Mouse (Mus musculus) heart, embryonic 10.5 days (tissue): ENCODE results near the gene Pxn. TPM values are rescaled to one million over a fixed set of nuclear protein-coding genes. Genes with fewer than 3 reads are reported as not detected.
A peak's percentile ranks its signal among the peaks of the same experiment; 100 is the strongest.

Experiments
- DNase-seq: peaks from one replicate; pipeline ENCODE4 v3.0.0-alpha.2; 2017; ENCODE audit warnings: low spot score
- H3K27ac ChIP-seq: fragments of 300-500 bp; sonication (generic); 2 replicates; pipeline ENCODE4 v1.5.1; 2016; ENCODE audit warnings: mild to moderate bottlenecking
- H3K27me3 ChIP-seq: fragments of 300-500 bp; sonication (generic); 2 replicates; pipeline ENCODE4 v1.6.1; 2016; ENCODE audit warnings: mild to moderate bottlenecking; ENCODE audit not compliant: poor library complexity, insufficient read depth, severe bottlenecking
- H3K36me3 ChIP-seq: fragments of 300-500 bp; sonication (generic); 2 replicates; pipeline ENCODE4 v1.6.1; 2016; ENCODE audit warnings: mild to moderate bottlenecking, moderate library complexity
- H3K4me1 ChIP-seq: fragments of 300-500 bp; sonication (generic); 2 replicates; pipeline ENCODE4 v1.6.1; 2016; ENCODE audit warnings: mild to moderate bottlenecking
- H3K4me3 ChIP-seq: fragments of 300-500 bp; sonication (generic); 2 replicates; pipeline ENCODE4 v1.5.1; 2016; ENCODE audit warnings: mild to moderate bottlenecking, moderate library complexity
- H3K9me3 ChIP-seq: fragments of 300-500 bp; sonication (generic); 2 replicates; pipeline ENCODE4 v1.6.1; 2016; ENCODE audit warnings: mild to moderate bottlenecking, moderate library complexity
- WGBS: fragments of 180-500 bp; shearing (Covaris S2); methylation state at CpG from one replicate; pipeline ENCODE4 v1.1.7; 2016; 5-methylcytosine and 5-hydroxymethylcytosine counted together
- polyA plus RNA-seq: library from polyadenylated mRNA; unstranded; fragments of >200 nt; fragmentation: Nextera tagmentation; extraction: Ambion mirVana; gene quantifications from 2 replicates; pipeline ENCODE4 v1.2.1, GENCODE M21; 2016

The Pxn gene
- polyA plus RNA-seq, 1 experiment from 2014 or later = 30.3 TPM

DNA sequence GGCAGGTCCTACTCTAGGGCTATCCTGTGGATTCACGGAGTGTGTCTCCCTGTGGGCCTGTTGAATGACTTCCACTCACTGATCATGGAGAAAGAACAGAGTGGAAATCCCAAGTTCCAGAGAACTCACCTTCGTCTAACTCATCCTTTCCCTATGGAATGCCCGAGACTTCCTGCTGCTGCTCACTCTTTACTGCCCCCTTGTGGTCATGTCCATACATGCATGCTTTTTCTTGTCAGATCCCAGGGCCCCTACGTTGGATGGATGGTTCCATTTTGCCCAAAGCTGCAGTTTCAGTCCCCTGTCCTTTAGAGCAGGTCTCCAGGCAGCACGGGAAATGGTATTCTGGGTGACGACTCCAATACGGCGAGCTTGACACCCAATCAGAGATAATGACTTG is 49.7 kb downstream of the Pxn start:
- Histone ChIP-seq H3K27ac (no peak overlapping the region), H3K4me1 (peaks cover 23% of the 10 kb centered on the region), H3K4me3 (no peak overlapping the region), H3K36me3 (peaks cover 45% of the 10 kb centered on the region), H3K9me3 (no peaks in the 10 kb centered on the region), H3K27me3 (no peaks in the 10 kb centered on the region)
- DNase-seq = peak; percentile 90
- 11% methylated on average over 8 of the region's 8 CpGs for WGBS

GRCm38 (mm10) chr5:115558182-115558794 is 51.8 kb downstream of the Pxn start:
- H3K4me1 ChIP-seq = peaks cover 20% of the 10 kb centered on the region
- no peak overlapping the region for H3K27ac ChIP-seq
- 88% methylated on average over 14 of the region's 14 CpGs for WGBS
- peaks cover 45% of the 10 kb centered on the region for H3K36me3 ChIP-seq
- H3K27me3 ChIP-seq = no peaks in the 10 kb centered on the region
- no peak for DNase-seq
- H3K4me3 ChIP-seq = no peak overlapping the region
- no peaks in the 10 kb centered on the region for H3K9me3 ChIP-seq

DNA sequence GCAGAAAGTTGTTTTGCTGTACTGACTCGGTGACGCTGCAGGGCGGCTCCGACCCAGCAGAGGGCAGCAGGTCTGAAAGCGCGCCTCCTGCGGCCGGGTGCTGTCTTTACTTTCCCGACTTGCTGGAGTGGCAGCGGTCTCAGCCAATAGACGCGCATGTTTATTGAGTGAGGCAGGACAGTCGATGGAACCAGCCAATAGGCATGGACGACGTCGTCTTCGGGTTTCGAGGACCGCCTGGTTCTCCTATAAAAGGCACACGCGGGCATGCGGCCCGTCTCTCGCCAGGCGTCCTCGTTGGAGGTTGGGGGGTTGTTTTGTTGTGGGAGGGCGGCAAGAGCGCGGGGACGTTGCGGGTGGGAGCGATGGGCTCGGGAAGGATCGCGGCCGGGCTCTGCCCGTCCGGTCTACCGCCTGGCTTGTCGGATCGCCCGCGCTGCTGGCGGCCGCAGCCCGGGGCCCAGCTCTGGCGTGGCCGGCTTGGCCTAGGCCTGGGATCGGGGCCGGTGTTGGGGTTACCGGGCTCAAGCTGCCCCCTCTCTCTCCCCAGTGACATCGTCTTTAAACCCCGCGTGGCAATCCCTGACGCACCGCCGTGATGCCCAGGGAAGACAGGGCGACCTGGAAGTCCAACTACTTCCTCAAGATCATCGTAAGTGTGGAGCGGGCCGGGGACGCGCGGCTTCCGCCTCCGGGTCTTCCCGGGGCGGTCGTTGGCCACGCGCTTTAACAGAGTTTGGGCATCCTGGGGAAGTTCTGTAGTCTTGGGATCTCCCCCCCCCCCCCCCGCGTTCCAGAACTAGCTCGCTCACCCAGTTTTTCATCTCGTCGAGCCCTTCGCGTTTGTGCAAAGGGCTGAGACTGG is 53.0 kb downstream of the Pxn start, which contains the start of gene Rplp0:
Gene Rplp0 (plus strand): TSS at position 231 of the 865 bp plus-strand sequence.
- Histone ChIP-seq H3K36me3 (peaks cover 42% of the 10 kb centered on the region), H3K9me3 (no peaks in the 10 kb centered on the region), H3K27me3 (no peaks in the 10 kb centered on the region), H3K4me1 (peaks cover 20% of the 10 kb centered on the region), H3K4me3 (peak within 1 kb of the TSS; percentile 87), H3K27ac (peak within 1 kb of the TSS; percentile 97)
- WGBS = under 1% methylated on average over 78 of the region's 78 CpGs
- DNase-seq = peak; percentile 100

GRCm38 (mm10) chr5:115560336-115560905 is 53.9 kb downstream of the Pxn start:
- H3K4me1 ChIP-seq = peaks cover 27% of the 10 kb centered on the region
- H3K4me3 ChIP-seq = peak overlapping the region; percentile 87
- no peaks in the 10 kb centered on the region for H3K27me3 ChIP-seq
- 32% methylated on average over 13 of the region's 13 CpGs for whole genome bisulfite sequencing
- no peak for DNase-seq
- H3K27ac ChIP-seq = peak overlapping the region; percentile 97
- H3K9me3 ChIP-seq = no peaks in the 10 kb centered on the region
- H3K36me3 ChIP-seq = peaks cover 39% of the 10 kb centered on the region

GRCm38 (mm10) chr5:115563771-115564585 is 57.5 kb downstream of the Pxn start:
- no peak overlapping the region for H3K27ac ChIP-seq
- peaks cover 43% of the 10 kb centered on the region for H3K4me1 ChIP-seq
- H3K9me3 ChIP-seq = no peaks in the 10 kb centered on the region
- H3K36me3 ChIP-seq = peaks cover 44% of the 10 kb centered on the region
- WGBS = 40% methylated on average over 5 of the region's 5 CpGs
- no peak for DNase-seq
- H3K27me3 ChIP-seq = no peaks in the 10 kb centered on the region
- peak overlapping the region; percentile 99; the same call in 1 of the 2 replicates for H3K4me3 ChIP-seq

DNA sequence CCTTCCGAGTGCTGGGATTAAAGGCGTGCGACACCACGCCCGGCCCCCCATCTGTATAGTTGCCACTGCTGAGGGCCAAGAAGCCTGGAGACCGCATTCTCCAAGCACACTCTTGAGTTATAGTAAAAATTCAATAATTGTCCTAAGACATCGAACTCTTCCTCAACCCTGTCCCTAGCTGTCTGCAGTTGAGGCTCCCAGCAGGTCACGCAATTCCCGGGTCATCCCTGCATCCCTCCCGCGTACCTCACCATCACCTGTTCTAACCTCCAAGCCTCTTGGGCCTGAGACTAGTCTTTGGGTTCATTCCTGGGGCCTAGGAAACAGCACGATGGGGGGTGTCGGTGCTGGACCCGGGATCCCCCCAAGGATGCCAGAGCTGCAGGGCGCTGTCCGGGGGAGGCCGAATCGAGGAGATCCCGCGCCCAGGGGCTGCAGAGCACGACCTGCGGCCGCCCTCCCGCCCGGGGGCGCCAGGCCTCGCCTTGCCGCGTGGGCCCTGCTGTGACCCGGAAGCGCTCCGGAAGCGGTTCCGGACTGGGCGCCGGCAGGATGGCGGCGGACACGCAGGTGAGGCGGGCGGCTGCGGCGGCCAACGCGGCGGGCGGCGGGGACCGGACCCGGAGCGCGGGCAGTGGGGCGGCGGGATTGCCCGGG is 58.4 kb downstream of the Pxn start, which contains the start of gene Gcn1l1:
Gene Gcn1l1 (plus strand): TSS at position 518 of the 657 bp plus-strand sequence.
- peaks cover 44% of the 10 kb centered on the region for H3K36me3 ChIP-seq
- no peaks in the 10 kb centered on the region for H3K27me3 ChIP-seq
- peak within 1 kb of the TSS; percentile 99 for H3K4me3 ChIP-seq
- peaks cover 51% of the 10 kb centered on the region for H3K4me1 ChIP-seq
- H3K27ac ChIP-seq = peak within 1 kb of the TSS; percentile 93
- no peaks in the 10 kb centered on the region for H3K9me3 ChIP-seq
- DNase-seq = peak; percentile 90
- WGBS = 6% methylated on average over 55 of the region's 55 CpGs

- no peaks in the 10 kb centered on the region for H3K27me3 ChIP-seq
- peaks cover 49% of the 10 kb centered on the region for H3K4me1 ChIP-seq
- H3K4me3 ChIP-seq = peak overlapping the region; percentile 99
- under 1% methylated on average over 33 of the region's 46 CpGs for WGBS
- DNase-seq = no peak
- H3K36me3 ChIP-seq = peaks cover 43% of the 10 kb centered on the region
- H3K9me3 ChIP-seq = no peaks in the 10 kb centered on the region
- peak overlapping the region; percentile 93 for H3K27ac ChIP-seq
These were observed 58.9 kb downstream of the Pxn start for GRCm38 (mm10) chr5:115565403-115565802.

- Histone ChIP-seq H3K27ac (peak overlapping the region; percentile 59), H3K27me3 (no peaks in the 10 kb centered on the region), H3K36me3 (peaks cover 39% of the 10 kb centered on the region), H3K9me3 (no peaks in the 10 kb centered on the region), H3K4me1 (peaks cover 53% of the 10 kb centered on the region), H3K4me3 (no peak overlapping the region)
- WGBS = 59% methylated on average over 10 of the region's 10 CpGs
- DNase-seq = no peak
These were observed 62.2 kb downstream of the Pxn start for GRCm38 (mm10) chr5:115568681-115569080.

- no peak overlapping the region for H3K4me3 ChIP-seq
- H3K36me3 ChIP-seq = peaks cover 41% of the 10 kb centered on the region
- no peaks in the 10 kb centered on the region for H3K27me3 ChIP-seq
- H3K27ac ChIP-seq = peak overlapping the region; percentile 59; the same call in 1 of the 2 replicates
- no peak for DNase-seq
- no peaks in the 10 kb centered on the region for H3K9me3 ChIP-seq
- 65% methylated on average over 11 of the region's 11 CpGs for WGBS
- peaks cover 57% of the 10 kb centered on the region for H3K4me1 ChIP-seq
These were observed 62.8 kb downstream of the Pxn start for GRCm38 (mm10) chr5:115569308-115569707.

GRCm38 (mm10) chr5:115569721-115570120 is 63.2 kb downstream of the Pxn start:
- Histone ChIP-seq H3K9me3 (no peaks in the 10 kb centered on the region), H3K27ac (peak overlapping the region; percentile 59; the same call in 1 of the 2 replicates), H3K4me3 (no peak overlapping the region), H3K36me3 (peaks cover 45% of the 10 kb centered on the region), H3K27me3 (no peaks in the 10 kb centered on the region), H3K4me1 (peaks cover 57% of the 10 kb centered on the region)
- DNase-seq = no peak
- 89% methylated on average over 4 of the region's 4 CpGs for whole genome bisulfite sequencing

DNA sequence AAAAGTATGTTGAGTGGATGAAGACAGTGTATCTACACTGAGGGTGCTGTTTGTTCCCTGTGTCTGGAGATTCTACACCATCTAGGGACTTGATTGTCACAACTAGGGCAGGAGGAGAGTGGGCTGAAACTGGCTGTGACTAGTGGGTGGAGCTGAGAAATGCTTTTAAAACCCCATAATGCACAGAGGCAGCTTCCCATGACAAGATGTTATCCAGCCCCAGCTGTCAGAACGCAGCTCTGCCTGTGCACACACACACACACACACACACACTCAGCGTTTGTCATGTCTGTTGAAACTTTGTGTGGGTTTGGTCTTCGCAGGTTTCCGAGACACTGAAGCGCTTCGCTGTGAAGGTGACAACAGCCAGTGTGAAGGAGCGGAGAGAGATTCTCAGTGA is 64.6 kb downstream of the Pxn start:
- Histone ChIP-seq H3K4me1 (peaks cover 48% of the 10 kb centered on the region), H3K9me3 (no peaks in the 10 kb centered on the region), H3K4me3 (no peak overlapping the region), H3K36me3 (peaks cover 58% of the 10 kb centered on the region), H3K27me3 (no peaks in the 10 kb centered on the region), H3K27ac (no peak overlapping the region)
- 91% methylated on average over 7 of the region's 7 CpGs for WGBS
- DNase-seq = no peak
